Mouse (Mus musculus) G1E (cell line): Measurements from ENCODE around the gene Isyna1. TPM values are rescaled to one million over a fixed set of nuclear protein-coding genes. Genes with fewer than 3 reads are reported as not detected.

Source experiments
- ATAC-seq: 2 replicates; pipeline ENCODE4 v1.8.0; 2016; ENCODE audit warnings: mild to moderate bottlenecking; ENCODE audit not compliant: insufficient number of reproducible peaks, poor library complexity, low FRiP score, severe bottlenecking; ENCODE audit errors: extremely low read depth
- DNase-seq: peaks from one replicate; pipeline ENCODE4 v3.0.0; 2012; ENCODE audit warnings: low spot score
- H3K27me3 ChIP-seq: 2 replicates; pipeline ENCODE4 v1.6.1; 2012; ENCODE audit warnings: mild to moderate bottlenecking, low read length, inconsistent platforms; ENCODE audit not compliant: insufficient read depth
- H3K36me3 ChIP-seq: replicated peaks from 2 replicates; pipeline ENCODE3; 2012; ENCODE audit warnings: mild to moderate bottlenecking, inconsistent platforms
- H3K4me1 ChIP-seq: 2 replicates; pipeline ENCODE4 v1.6.1; 2012; ENCODE audit warnings: low read depth, low read length, inconsistent platforms, mixed read lengths; ENCODE audit not compliant: insufficient read depth
- H3K4me3 ChIP-seq: 2 replicates; pipeline ENCODE4 v1.5.1; 2012; ENCODE audit warnings: low read depth, mild to moderate bottlenecking, inconsistent platforms, low read length, moderate library complexity, mixed read lengths
- H3K9me3 ChIP-seq: replicated peaks from 2 replicates; pipeline ENCODE4 v1.6.1; 2012; ENCODE audit warnings: inconsistent platforms
- CTCF ChIP-seq: IDR thresholded peaks from 2 replicates; pipeline ENCODE4 v1.5.1; 2012; ENCODE audit warnings: low read depth, low read length, inconsistent platforms, mixed read lengths
- GATA1 ChIP-seq: IDR thresholded peaks from 2 replicates; pipeline ENCODE4 v1.6.1; 2012; ENCODE audit warnings: borderline replicate concordance, low read length, inconsistent platforms, mixed read lengths
- GATA2 ChIP-seq: IDR thresholded peaks from 2 replicates; pipeline ENCODE4 v1.6.1; 2012; ENCODE audit warnings: low read depth, low read length, inconsistent platforms, borderline replicate concordance
- POLR2AphosphoS5 ChIP-seq: IDR thresholded peaks from 2 replicates; pipeline ENCODE4 v1.6.1; 2012; ENCODE audit warnings: low read depth, low read length, inconsistent platforms; ENCODE audit not compliant: insufficient replicate concordance
- TAL1 ChIP-seq: conservative IDR thresholded peaks from 2 replicates; pipeline ENCODE4 v1.6.1; 2012; ENCODE audit warnings: low read depth, low read length, inconsistent platforms, mixed read lengths
- polyA plus RNA-seq: library from polyadenylated mRNA; stranded (reverse); fragments of >175 nt; gene quantifications from 2 replicates; pipeline ENCODE4 v1.2.3, GENCODE M21; 2012
- total RNA-seq, 2 experiments: library from RNA; stranded (forward) in 1 of 2; stranded (reverse) in 1 of 2; fragments of 200-1000 nt in 1 of 2; fragments of >200 nt in 1 of 2; fragmentation: Nextera tagmentation in 1 of 2; gene quantifications; 2 replicates each; pipeline ENCODE4 v1.2.3; 2014 to 2017

The Isyna1 gene
- total and polyA plus RNA-seq, 3 experiments, result 22.9 to 141 (median 35.8) TPM

DNA sequence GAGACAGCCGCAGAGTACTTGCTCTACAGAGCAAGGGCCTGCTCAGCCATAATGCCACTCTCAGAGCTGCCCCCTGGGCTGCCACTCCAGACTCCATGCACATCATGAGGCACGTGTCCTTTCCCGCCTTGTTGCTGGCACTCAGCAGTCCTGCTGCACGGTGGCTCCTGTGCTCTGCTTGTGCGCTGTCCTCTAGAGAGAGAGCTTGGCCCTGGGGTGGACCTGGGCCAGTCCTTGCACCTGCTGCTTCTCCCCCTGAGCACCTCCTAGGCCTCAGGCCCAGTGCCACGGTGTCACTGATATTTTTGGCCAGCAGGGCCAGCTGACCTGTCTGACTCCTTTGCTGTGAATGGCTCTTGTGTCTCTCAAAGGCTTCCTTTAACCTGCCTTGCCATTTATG is 23.2 kb upstream of the Isyna1 start:
- TF ChIP-seq TAL1, result no peak
- no peak for DNase-seq
- Histone ChIP-seq H3K36me3 (peaks cover 81% of the 10 kb centered on the region), H3K4me1 (peaks cover 28% of the 10 kb centered on the region), H3K27me3 (no peaks in the 10 kb centered on the region), H3K4me3 (no peak overlapping the region), H3K9me3 (no peaks in the 10 kb centered on the region)
- no peak for ATAC-seq

DNA sequence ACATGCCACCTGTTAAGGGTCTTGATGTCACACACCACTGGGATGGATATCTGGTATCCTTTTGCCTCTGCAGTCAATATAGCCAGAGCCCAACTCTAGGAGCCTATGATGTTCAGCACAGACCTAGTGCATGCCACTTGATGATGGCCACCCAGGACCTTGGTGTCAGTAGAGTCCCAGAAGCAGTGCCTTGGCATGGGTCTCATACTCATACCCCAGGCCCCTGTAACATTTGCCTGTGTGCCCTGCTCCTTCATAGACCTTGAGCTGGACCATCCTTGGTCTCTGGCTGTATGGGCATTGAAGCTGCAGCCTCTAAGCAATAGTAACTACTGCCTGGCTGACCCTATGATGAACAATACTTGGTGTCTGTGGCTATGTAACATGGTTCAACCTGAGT is 19.9 kb upstream of the Isyna1 start:
- ATAC-seq (no peak), DNase-seq (no peak)
- H3K4me3 ChIP-seq, result no peak overlapping the region
- H3K27me3 ChIP-seq, result no peaks in the 10 kb centered on the region
- H3K36me3 ChIP-seq, result peaks cover 95% of the 10 kb centered on the region
- no peaks in the 10 kb centered on the region for H3K9me3 ChIP-seq
- H3K4me1 ChIP-seq, result peaks cover 28% of the 10 kb centered on the region
- TF ChIP-seq GATA2 (no peak), POLR2AphosphoS5 (no peak), GATA1 (no peak), CTCF (no peak)

GRCm38 (mm10) chr8:70574915-70575314 is 19.3 kb upstream of the Isyna1 start:
- H3K9me3 ChIP-seq, result no peaks in the 10 kb centered on the region
- peaks cover 28% of the 10 kb centered on the region for H3K4me1 ChIP-seq
- DNase-seq (no peak), ATAC-seq (no peak)
- H3K36me3 ChIP-seq, result peaks cover 91% of the 10 kb centered on the region
- H3K4me3 ChIP-seq, result no peak overlapping the region
- TF ChIP-seq CTCF (no peak), GATA2 (no peak), TAL1 (no peak), POLR2AphosphoS5 (no peak), GATA1 (no peak)
- H3K27me3 ChIP-seq, result no peaks in the 10 kb centered on the region

- peaks cover 91% of the 10 kb centered on the region for H3K36me3 ChIP-seq
- DNase-seq (no peak), ATAC-seq (no peak)
- TF ChIP-seq GATA1 (no peak), GATA2 (no peak), POLR2AphosphoS5 (no peak), CTCF (no peak), TAL1 (no peak)
- H3K27me3 ChIP-seq, result no peaks in the 10 kb centered on the region
- no peak overlapping the region for H3K4me3 ChIP-seq
- no peaks in the 10 kb centered on the region for H3K9me3 ChIP-seq
- peaks cover 13% of the 10 kb centered on the region; the same call in 1 of the 2 replicates for H3K4me1 ChIP-seq
These were observed 17.0 kb upstream of the Isyna1 start for GRCm38 (mm10) chr8:70577207-70577606.

DNA sequence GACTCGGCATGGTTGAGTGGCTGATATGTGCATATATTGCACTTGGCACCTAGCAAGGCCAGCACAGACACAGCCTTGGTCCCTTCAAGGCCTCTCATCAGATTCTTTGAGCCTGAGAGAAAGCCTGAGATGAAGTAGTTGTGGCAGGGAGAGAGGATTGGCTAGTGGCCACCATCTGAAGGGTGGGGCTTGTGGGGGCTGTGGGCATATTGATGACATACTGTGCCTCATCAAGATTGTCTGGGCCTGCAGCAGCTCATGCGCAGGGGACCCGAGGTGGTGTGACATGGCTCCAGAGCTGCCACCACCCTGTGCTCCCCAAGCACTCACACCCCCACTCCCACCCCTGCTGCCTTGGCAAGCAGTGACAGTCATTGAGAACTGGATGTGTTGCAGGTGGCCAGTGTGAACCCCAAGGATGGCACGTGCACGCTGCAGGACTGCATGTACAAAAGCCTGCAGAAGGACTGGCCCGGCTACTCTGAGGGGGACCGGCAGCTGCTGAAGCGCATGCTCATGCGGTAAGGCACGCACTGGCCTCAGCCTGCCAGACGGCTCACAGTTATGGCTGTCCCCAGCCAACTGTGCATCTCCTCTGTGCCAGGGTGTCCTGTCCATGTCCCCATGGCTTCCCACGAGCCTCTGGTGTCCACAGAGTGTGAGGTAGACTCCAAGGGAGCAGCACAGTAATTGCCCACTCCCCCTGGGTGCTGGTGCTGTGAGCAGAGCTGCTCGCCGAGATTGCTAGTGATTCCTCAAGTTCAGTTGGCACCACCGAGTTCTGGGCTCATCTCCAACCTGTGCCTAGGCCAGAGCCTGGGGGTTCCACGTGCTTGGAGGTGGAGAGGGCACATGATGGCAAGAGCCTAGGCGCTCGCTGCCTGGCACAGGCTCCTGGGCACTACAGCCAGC is 10.4 kb upstream of the Isyna1 start:
- TF ChIP-seq GATA1, result no peak
- no peak for TF ChIP-seq POLR2AphosphoS5
- TF ChIP-seq TAL1, result no peak
- TF ChIP-seq CTCF, result no peak
- no peak for TF ChIP-seq GATA2
- Histone ChIP-seq H3K27me3 (no peaks in the 10 kb centered on the region), H3K4me1 (peaks cover 12% of the 10 kb centered on the region), H3K4me3 (no peak overlapping the region), H3K36me3 (peaks cover 90% of the 10 kb centered on the region), H3K9me3 (no peaks in the 10 kb centered on the region)
- ATAC-seq (no peak), DNase-seq (no peak)

GRCm38 (mm10) chr8:70584606-70585257 is 9.4 kb upstream of the Isyna1 start:
- peaks cover 93% of the 10 kb centered on the region for H3K36me3 ChIP-seq
- H3K4me3 ChIP-seq, result no peak overlapping the region
- ATAC-seq, result no peak
- DNase-seq, result no peak
- H3K9me3 ChIP-seq, result no peaks in the 10 kb centered on the region
- no peaks in the 10 kb centered on the region for H3K27me3 ChIP-seq
- TF ChIP-seq GATA2, result no peak
- TF ChIP-seq TAL1, result no peak
- TF ChIP-seq GATA1, result no peak
- no peak for TF ChIP-seq POLR2AphosphoS5
- TF ChIP-seq CTCF, result no peak
- peaks cover 7% of the 10 kb centered on the region for H3K4me1 ChIP-seq
